Mouse (Mus musculus): ENCODE measurements around the gene Hoxa3. TPM values are rescaled to one million over a fixed set of nuclear protein-coding genes. Genes with fewer than 3 reads are reported as not detected.
A peak's percentile ranks its signal among the peaks of the same experiment; 100 is the strongest.

The Hoxa3 gene
- polyA plus RNA-seq, 1 experiment from 2014 or later, result 9.4 TPM

DNA sequence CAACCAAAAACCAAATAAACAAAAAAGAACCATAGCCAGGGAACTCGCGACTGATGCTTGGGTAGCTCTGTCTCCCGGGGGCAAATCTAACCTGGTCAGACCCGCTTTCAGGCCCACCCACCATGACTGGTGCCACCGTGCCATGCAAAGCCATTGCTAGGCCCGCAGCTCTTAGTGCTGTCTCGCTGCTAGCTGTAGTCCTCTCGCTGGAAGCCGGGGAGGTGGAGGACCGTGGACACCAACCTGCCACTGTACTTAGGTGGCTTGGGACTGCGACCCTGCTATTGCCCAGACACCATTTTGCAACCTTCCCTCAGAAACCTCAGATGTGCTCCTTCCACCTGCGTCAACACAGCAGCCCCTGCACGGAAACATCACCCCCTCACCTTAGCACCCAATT lies 1.2 kb downstream of the Hoxa3 start:
- no peak for ATAC-seq (ENCODE audit: borderline replicate concordance, extremely low read depth, low FRiP score, low TSS enrichment)
- H3K4me3 ChIP-seq, result peak overlapping the region; percentile 42
- peaks cover 17% of the 10 kb centered on the region for H3K4me1 ChIP-seq
- H3K4me2 ChIP-seq, result peak overlapping the region; percentile 61
- H3K9me3 ChIP-seq, result no peaks in the 10 kb centered on the region
- peak overlapping the region; percentile 35 for H3K9ac ChIP-seq
- H3K27ac ChIP-seq, result peak overlapping the region; percentile 20; the same call in 1 of the 2 replicates
- WGBS, result 6% methylated on average over 13 of the region's 13 CpGs
- peaks cover 98% of the 10 kb centered on the region for H3K27me3 ChIP-seq
- no peaks in the 10 kb centered on the region for H3K36me3 ChIP-seq

DNA sequence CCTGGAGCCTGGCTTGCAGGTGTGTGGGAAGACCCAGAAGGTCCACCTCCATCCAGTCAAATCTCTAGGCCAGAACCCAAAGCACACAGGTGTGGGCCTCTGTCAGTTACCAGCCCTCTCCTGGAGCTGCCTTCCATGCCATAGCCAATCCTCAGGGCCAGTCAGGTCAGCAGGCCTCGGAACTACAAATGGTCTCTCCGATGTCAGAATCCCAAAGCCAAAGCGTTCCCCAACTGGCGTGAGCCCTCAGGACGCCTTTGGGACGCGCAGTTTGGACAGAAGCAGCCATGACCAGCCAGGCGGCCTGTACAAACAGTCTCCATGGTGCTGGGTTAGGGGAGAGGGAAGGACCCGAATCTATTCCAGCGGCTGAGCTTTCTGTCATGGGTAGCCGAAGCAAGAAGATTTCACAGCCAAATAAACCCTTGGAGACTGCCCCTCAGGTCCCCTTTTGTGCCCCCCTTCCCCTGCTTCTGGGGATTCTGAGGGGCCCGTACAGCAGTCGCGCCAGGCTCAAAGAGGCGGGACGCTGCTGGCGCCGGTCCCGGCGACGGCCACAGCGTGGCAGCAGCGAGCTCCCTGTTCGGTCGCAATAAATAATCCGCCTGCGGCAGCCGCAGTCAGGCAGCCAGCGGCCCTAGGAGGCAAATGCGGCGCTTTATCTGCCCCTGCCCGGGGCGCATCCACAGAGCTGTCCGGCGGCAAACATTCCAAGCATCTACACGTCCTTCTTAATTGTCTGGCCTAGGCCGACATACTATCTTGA lies 1.8 kb downstream of the Hoxa3 start:
- peak overlapping the region; percentile 35 for H3K9ac ChIP-seq

DNA sequence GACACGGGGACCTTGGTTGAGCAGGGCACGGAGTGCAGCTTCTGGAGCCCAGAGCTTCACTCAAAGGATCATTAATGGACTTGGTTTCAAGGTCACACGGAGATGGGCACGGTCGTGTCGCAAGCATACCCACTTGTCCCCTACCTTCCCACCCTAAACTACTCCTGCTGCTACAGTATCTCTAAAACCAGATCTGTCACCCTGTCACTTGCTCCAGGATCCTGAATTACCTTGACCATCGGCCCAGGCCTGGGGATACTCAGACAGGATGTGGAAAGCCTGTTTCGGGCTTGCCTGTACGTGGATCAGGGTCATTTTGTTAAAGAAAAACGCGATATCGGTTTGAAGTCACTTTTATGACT lies 3.5 kb downstream of the Hoxa3 start:
- H3K9ac ChIP-seq, result peak overlapping the region; percentile 32; the same call in 1 of the 2 replicates
- H3K4me3 ChIP-seq, result peak overlapping the region; percentile 42
- H3K4me1 ChIP-seq, result peaks cover 5% of the 10 kb centered on the region; the same call in 1 of the 2 replicates
- no peaks in the 10 kb centered on the region for H3K9me3 ChIP-seq
- peak overlapping the region; percentile 66 for H3K4me2 ChIP-seq
- 41% methylated on average over 12 of the region's 12 CpGs for WGBS
- peak overlapping the region; percentile 77 for H3K27ac ChIP-seq
- ATAC-seq (ENCODE audit: borderline replicate concordance, extremely low read depth, low FRiP score, low TSS enrichment), result no peak
- H3K27me3 ChIP-seq, result peaks cover 96% of the 10 kb centered on the region
- H3K36me3 ChIP-seq, result no peaks in the 10 kb centered on the region

More for the DNA sequence above, 1.8 kb downstream of the Hoxa3 start:
- Histone ChIP-seq H3K4me1 (peaks cover 13% of the 10 kb centered on the region; the same call in 1 of the 2 replicates), H3K9me3 (no peaks in the 10 kb centered on the region), H3K4me3 (peak overlapping the region; percentile 42), H3K4me2 (peak overlapping the region; percentile 61), H3K27ac (peak overlapping the region; percentile 43; the same call in 1 of the 2 replicates), H3K27me3 (peaks cover 96% of the 10 kb centered on the region), H3K36me3 (no peaks in the 10 kb centered on the region)
- peak; percentile 44 for ATAC-seq (ENCODE audit: borderline replicate concordance, extremely low read depth, low FRiP score, low TSS enrichment)
- 3% methylated on average over 37 of the region's 37 CpGs for WGBS

DNA sequence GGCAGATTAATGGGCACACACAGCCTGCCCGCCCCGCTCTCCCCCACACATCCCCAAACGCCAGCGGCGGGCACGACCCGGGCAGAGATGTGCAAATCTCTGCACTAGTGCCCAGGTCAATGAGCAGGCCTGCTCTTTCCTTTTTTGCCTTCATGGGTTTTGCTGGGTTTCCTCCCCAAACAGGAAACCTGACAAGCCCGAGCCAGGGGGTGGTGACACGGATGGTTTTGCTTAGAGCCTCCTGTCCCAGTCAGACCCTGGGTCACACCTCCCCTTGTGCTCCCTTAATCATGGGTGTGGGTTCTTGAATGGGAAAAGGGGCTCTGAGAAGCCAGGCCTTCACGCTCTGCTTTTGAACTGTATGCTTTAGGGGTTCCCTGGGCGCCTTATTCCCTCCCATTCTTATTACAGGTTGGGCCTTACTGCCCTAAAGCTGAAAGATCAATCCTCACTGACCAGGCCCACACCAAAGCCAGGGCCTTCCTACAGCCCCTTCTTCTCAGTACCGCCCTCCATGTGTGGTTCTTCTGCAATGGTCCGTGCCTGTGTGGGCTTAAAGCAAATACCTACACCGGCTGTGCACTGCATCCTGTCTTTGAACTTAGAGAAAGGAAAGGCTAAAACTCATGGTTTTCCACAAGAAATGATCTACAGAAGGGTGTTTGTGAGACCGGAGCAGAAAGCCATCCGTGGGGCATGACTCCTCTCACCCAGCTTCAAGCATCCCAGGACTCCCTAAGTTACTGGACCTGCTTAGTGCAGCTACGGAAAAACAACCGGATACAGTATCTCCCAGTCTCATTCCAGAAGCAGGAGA lies 4.1 kb downstream of the Hoxa3 start:
- Histone ChIP-seq H3K4me2 (peak overlapping the region; percentile 66), H3K9me3 (no peaks in the 10 kb centered on the region), H3K4me3 (peak overlapping the region; percentile 42), H3K4me1 (peaks cover 5% of the 10 kb centered on the region; the same call in 1 of the 2 replicates), H3K36me3 (no peaks in the 10 kb centered on the region), H3K27ac (peak overlapping the region; percentile 77), H3K9ac (peak overlapping the region; percentile 43), H3K27me3 (peaks cover 96% of the 10 kb centered on the region)
- no peak for ATAC-seq (ENCODE audit: borderline replicate concordance, extremely low read depth, low FRiP score, low TSS enrichment)
- WGBS, result 21% methylated on average over 18 of the region's 18 CpGs

DNA sequence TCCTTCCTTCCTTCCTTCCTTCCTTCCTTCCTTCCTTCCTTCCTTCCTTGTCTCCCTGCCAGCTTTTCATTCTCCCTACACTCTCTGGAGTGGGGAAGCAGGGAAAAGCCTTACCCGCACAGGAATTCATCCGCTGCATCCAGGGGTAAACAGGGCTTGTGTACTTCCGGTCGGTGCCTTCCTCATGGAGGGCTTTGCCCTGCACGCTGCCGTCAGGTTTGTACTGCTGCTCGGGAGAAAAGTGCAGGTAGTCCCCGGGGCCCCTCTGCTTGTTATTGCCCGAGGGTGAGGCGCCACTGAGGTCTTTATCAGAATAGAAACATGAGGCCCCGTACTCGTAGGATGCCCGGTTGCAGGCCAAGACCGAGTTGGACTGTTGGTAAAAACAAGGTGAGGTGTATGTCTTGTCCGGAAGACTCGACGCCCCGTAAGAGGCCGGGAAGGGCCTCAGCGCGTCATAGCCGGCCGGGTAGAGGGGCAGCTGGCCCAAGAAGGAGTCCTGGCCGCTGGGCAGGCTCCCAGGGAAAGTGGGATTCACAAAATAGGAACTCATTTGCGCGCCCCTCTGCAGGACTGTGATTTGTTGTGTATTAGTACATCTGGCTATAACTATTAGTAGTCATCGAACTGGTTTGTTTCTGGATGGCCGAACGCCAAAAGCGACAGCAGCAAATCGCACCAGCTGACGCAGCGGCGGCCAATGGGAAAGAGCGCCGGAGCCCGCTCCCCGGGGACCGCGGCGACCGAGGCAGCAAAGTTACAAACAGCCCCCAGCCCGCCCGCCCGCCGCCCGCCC lies 4.9 kb downstream of the Hoxa3 start, which contains the start of gene Hoxa6:
TSS of gene Hoxa6 (minus strand) at position 651 of the 796 bp plus-strand sequence.
- H3K4me2 ChIP-seq, result peak within 1 kb of the TSS; percentile 66
- peak within 1 kb of the TSS; percentile 42 for H3K4me3 ChIP-seq
- H3K9ac ChIP-seq, result peak within 1 kb of the TSS; percentile 43
- H3K4me1 ChIP-seq, result peaks cover 5% of the 10 kb centered on the region; the same call in 1 of the 2 replicates
- peak within 1 kb of the TSS; percentile 77 for H3K27ac ChIP-seq
- no peaks in the 10 kb centered on the region for H3K9me3 ChIP-seq
- ATAC-seq (ENCODE audit: borderline replicate concordance, extremely low read depth, low FRiP score, low TSS enrichment), result no peak
- H3K27me3 ChIP-seq, result peaks cover 96% of the 10 kb centered on the region
- H3K36me3 ChIP-seq, result no peaks in the 10 kb centered on the region
- WGBS, result 3% methylated on average over 47 of the region's 47 CpGs

DNA sequence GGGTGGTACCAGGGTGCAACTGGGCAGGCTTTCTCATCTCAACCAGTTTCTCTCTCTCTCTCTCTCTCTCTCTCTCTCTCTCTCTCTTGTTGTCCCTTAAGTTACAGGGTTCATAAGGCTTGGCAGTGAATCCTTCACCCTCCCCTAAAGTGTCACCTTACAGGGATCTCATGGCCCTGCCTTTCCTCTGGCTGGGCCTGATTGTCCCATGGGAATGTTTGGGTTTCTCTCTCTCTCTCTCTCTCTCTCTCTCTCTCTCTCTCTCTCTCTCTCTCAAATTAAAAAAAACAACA lies 5.5 kb downstream of the Hoxa3 start:
- H3K9me3 ChIP-seq, result no peaks in the 10 kb centered on the region
- 0 out of 2 replicates have a peak overlapping the region, but pooled peaks have one; percentile 42 for H3K9ac ChIP-seq
- H3K36me3 ChIP-seq, result no peaks in the 10 kb centered on the region
- no peak for ATAC-seq (ENCODE audit: borderline replicate concordance, extremely low read depth, low FRiP score, low TSS enrichment)
- peaks cover 96% of the 10 kb centered on the region for H3K27me3 ChIP-seq
- H3K4me2 ChIP-seq, result peak overlapping the region; percentile 66
- H3K27ac ChIP-seq, result peak overlapping the region; percentile 77
- H3K4me3 ChIP-seq, result peak overlapping the region; percentile 42; the same call in 1 of the 2 replicates
- no peaks in the 10 kb centered on the region; the same call in 1 of the 2 replicates for H3K4me1 ChIP-seq

DNA sequence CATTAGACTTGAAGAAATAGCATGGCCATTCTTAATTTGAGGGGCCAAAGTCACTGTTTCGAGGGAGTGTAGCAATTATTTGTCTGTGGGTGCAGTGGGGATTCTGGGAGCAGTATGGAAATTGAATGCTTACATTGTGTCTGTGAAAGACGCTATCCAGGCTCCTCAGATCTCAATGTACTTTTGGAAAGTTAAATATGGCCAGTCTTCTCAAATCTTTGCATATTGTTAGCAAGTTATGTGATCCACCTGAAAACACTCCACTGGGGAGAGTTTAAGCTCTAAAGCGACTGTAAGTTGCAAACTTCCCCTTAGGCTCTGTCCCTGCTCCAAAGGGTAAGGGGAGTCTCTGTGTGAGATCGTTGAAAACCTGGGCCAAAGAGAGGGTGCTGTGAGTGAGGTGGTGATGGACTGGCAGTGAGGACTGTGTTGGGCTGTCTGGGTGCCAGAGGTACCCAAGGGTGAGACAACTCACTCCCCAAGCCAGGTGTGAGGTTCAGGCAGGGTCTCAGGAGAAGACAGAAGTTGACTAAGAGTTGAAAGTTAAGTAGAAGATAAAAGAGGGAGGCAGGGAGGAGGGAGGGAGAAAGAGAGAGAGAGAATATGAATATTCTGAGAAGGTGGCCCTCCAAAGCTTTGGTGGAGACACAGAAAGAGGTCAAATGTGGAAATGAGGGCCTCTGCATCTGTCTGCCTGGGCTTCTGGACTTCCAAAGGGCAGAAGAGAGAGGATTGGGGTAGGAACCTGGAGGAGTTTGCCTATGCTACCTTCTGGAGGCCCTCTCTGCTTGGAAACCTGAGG lies 6.1 kb downstream of the Hoxa3 start:
- Histone ChIP-seq H3K9me3 (no peaks in the 10 kb centered on the region), H3K4me2 (peak overlapping the region; percentile 66)

DNA sequence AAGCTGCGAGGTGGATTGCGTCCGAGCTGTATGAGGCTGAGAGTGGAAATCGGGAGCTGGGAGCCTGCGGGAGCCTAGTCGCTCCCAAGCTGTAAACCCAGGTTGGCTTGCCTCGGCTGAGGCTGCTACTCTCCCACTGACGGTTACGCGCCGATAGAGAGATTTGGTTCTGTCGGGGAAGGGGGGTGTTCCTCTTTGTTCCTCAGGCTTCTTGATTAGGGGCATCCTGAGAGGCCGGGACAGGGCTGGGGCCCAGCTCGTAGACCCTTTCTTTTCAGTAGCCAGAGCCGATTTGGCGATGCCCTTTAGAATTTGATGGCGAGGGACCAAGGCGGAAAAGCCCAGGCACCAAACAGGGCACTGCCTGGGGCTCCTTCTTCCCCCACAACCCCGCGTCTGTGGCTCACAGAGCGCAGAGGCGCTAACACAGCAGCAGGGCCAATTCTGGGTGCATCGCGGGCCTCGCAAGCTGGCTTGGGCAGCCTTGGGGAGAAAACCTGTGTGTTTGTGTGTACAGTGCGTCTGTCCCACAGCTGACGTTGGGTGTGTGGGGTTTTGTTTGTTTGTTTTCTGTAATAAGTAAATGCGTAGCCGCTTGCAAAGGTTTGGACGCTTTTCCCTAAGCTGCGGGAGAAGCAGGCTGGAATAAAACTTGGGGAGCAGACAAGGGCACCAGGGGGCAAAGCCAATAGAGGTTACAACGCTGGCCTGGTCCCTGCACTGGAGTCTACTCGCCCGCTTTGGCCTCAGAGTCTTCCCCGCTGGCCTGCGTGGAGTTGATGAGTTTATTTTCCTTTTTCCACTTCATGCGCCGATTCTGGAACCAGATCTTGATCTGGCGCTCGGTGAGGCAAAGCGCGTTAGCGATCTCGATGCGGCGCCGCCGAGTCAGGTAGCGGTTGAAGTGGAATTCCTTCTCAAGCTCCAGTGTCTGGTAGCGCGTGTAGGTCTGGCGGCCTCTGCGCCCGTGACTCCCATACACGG lies 7.2 kb downstream of the Hoxa3 start:
- WGBS, result 16% methylated on average over 55 of the region's 55 CpGs
- Histone ChIP-seq H3K9ac (peak overlapping the region; percentile 42), H3K27me3 (peaks cover 93% of the 10 kb centered on the region), H3K27ac (peak overlapping the region; percentile 51), H3K9me3 (no peaks in the 10 kb centered on the region), H3K36me3 (no peaks in the 10 kb centered on the region), H3K4me3 (peak overlapping the region; percentile 74), H3K4me1 (no peaks in the 10 kb centered on the region; the same call in 1 of the 2 replicates), H3K4me2 (peak overlapping the region; percentile 66)
- ATAC-seq (ENCODE audit: borderline replicate concordance, extremely low read depth, low FRiP score, low TSS enrichment), result no peak

More for the DNA sequence above, 6.1 kb downstream of the Hoxa3 start:
- Histone ChIP-seq H3K4me3 (peak overlapping the region; percentile 42; the same call in 1 of the 2 replicates), H3K4me1 (no peaks in the 10 kb centered on the region; the same call in 1 of the 2 replicates), H3K9ac (peak overlapping the region; percentile 42), H3K27me3 (peaks cover 95% of the 10 kb centered on the region), H3K36me3 (no peaks in the 10 kb centered on the region), H3K27ac (peak overlapping the region; percentile 71)
- WGBS, result 30% methylated on average over 4 of the region's 4 CpGs
- no peak for ATAC-seq (ENCODE audit: borderline replicate concordance, extremely low read depth, low FRiP score, low TSS enrichment)

DNA sequence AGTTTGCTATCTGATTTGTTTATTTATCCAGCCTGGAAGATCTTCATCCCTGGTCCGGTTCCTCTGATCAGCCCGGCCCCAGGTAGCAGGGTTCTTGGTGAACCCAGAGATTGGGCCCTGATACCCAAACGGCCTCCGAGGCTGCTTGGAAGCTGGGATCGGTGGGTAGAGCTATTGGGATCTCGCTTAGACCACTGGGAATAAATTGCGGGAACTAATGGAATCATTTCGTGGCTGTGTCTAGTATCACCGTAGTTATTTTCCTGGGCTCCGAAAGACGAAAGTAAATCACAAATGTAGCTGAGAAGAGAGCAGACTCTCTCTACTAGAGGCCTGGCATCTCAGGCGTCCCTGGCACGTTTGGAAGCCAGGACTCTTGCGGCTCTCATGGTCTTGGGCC lies 7.9 kb downstream of the Hoxa3 start:
- H3K9ac ChIP-seq, result peak overlapping the region; percentile 42
- H3K27me3 ChIP-seq, result peaks cover 92% of the 10 kb centered on the region
- H3K4me3 ChIP-seq, result peak overlapping the region; percentile 74
- ATAC-seq (ENCODE audit: borderline replicate concordance, extremely low read depth, low FRiP score, low TSS enrichment), result no peak
- H3K4me2 ChIP-seq, result peak overlapping the region; percentile 66
- H3K9me3 ChIP-seq, result no peaks in the 10 kb centered on the region
- WGBS, result 13% methylated on average over 14 of the region's 14 CpGs
- H3K36me3 ChIP-seq, result no peaks in the 10 kb centered on the region
- peak overlapping the region; percentile 51 for H3K27ac ChIP-seq
- no peaks in the 10 kb centered on the region; the same call in 1 of the 2 replicates for H3K4me1 ChIP-seq
